Mouse (Mus musculus): ENCODE results near the gene Ptbp1.

The Ptbp1 gene

GRCm38 (mm10) chr10:79853860-79854795 lies at the start of gene Ptbp1:
Gene Ptbp1, plus strand, starts transcription at chr10:79854427.
- DNase-seq (ENCODE audit: low spot score), result peak; percentile 100

GRCm38 (mm10) chr10:79805636-79806035 lies 48.6 kb upstream of the Ptbp1 start:
- DNase-seq (ENCODE audit: low spot score), result no peak

- no peak for DNase-seq (ENCODE audit: low spot score)
These were observed 47.9 kb upstream of the Ptbp1 start for GRCm38 (mm10) chr10:79806331-79806730.

GRCm38 (mm10) chr10:79806972-79807371 lies 47.3 kb upstream of the Ptbp1 start:
- no peak for DNase-seq (ENCODE audit: low spot score)

GRCm38 (mm10) chr10:79807826-79808225 lies 46.4 kb upstream of the Ptbp1 start:
- DNase-seq (ENCODE audit: low spot score), result no peak

- DNase-seq (ENCODE audit: low spot score), result no peak
These were observed 45.5 kb upstream of the Ptbp1 start for GRCm38 (mm10) chr10:79808728-79809127.

GRCm38 (mm10) chr10:79811736-79812637 lies 42.2 kb upstream of the Ptbp1 start:
- peak; percentile 85 for DNase-seq (ENCODE audit: low spot score)

GRCm38 (mm10) chr10:79814271-79814842 lies 39.9 kb upstream of the Ptbp1 start:
- no peak for DNase-seq (ENCODE audit: low spot score)

- no peak for DNase-seq (ENCODE audit: low spot score)
These were observed 38.3 kb upstream of the Ptbp1 start for GRCm38 (mm10) chr10:79815671-79816494.

GRCm38 (mm10) chr10:79817111-79817510 lies 37.1 kb upstream of the Ptbp1 start:
- no peak for DNase-seq (ENCODE audit: low spot score)

GRCm38 (mm10) chr10:79818225-79818624 lies 36.0 kb upstream of the Ptbp1 start:
- no peak for DNase-seq (ENCODE audit: low spot score)

- no peak for DNase-seq (ENCODE audit: low spot score)
These were observed 34.6 kb upstream of the Ptbp1 start for GRCm38 (mm10) chr10:79819606-79820005.

- no peak for DNase-seq (ENCODE audit: low spot score)
These were observed 34.0 kb upstream of the Ptbp1 start for GRCm38 (mm10) chr10:79820277-79820676.

GRCm38 (mm10) chr10:79820782-79821181 lies 33.4 kb upstream of the Ptbp1 start, which contains the start of gene Misp:
Gene Misp, plus strand, starts transcription at chr10:79820989.
- DNase-seq (ENCODE audit: low spot score), result no peak

GRCm38 (mm10) chr10:79821731-79822130 lies 32.5 kb upstream of the Ptbp1 start:
- DNase-seq (ENCODE audit: low spot score), result no peak

- DNase-seq (ENCODE audit: low spot score), result no peak
These were observed 31.9 kb upstream of the Ptbp1 start for GRCm38 (mm10) chr10:79822372-79822771.

GRCm38 (mm10) chr10:79823011-79823410 lies 31.2 kb upstream of the Ptbp1 start:
- no peak for DNase-seq (ENCODE audit: low spot score)

GRCm38 (mm10) chr10:79824413-79824812 lies 29.8 kb upstream of the Ptbp1 start:
- DNase-seq (ENCODE audit: low spot score), result no peak

GRCm38 (mm10) chr10:79831583-79831982 lies 22.6 kb upstream of the Ptbp1 start:
- no peak for DNase-seq (ENCODE audit: low spot score)

GRCm38 (mm10) chr10:79832026-79832785 lies 22.0 kb upstream of the Ptbp1 start:
- DNase-seq (ENCODE audit: low spot score), result no peak

GRCm38 (mm10) chr10:79832786-79833181 lies 21.4 kb upstream of the Ptbp1 start:
- DNase-seq (ENCODE audit: low spot score), result no peak

Measured in embryo, embryonic 10 days (tissue).